Mouse (Mus musculus) frontal cortex, postnatal 10 days (tissue): Measurements from ENCODE around the gene Nipal1.

ENCODE experiments used
- DNase-seq, 2 experiments: peaks; one replicate each; pipeline ENCODE4 v3.0.0; 2022; ENCODE audit warnings: low spot score in 2 of 2, mixed read lengths in 1 of 2

The Nipal1 gene

GRCm38 (mm10) chr5:72664854-72665253 is 17.3 kb downstream of the Nipal1 start:
- no peak for DNase-seq

- DNase-seq: peak in 1 of 2 experiments; percentile 40
Observed at GRCm38 (mm10) chr5:72665281-72665680, 17.7 kb downstream of the Nipal1 start.

GRCm38 (mm10) chr5:72666428-72666827 is 18.8 kb downstream of the Nipal1 start:
- no peak for DNase-seq

- DNase-seq: no peak
Observed at GRCm38 (mm10) chr5:72668351-72668750, 20.8 kb downstream of the Nipal1 start.

- DNase-seq: no peak
Observed at GRCm38 (mm10) chr5:72671017-72671699, 23.6 kb downstream of the Nipal1 start.

- no peak for DNase-seq
Observed at GRCm38 (mm10) chr5:72674994-72675542, 27.5 kb downstream of the Nipal1 start.

GRCm38 (mm10) chr5:72681451-72681850 is 33.9 kb downstream of the Nipal1 start:
- DNase-seq: no peak

- no peak for DNase-seq
Observed at GRCm38 (mm10) chr5:72689556-72689955, 42.0 kb downstream of the Nipal1 start.

- no peak for DNase-seq
Observed at GRCm38 (mm10) chr5:72690516-72690915, 42.9 kb downstream of the Nipal1 start.

GRCm38 (mm10) chr5:72694684-72695083 is 47.1 kb downstream of the Nipal1 start:
- no peak for DNase-seq

- DNase-seq: peak in 1 of 2 experiments; percentile 18
Observed at GRCm38 (mm10) chr5:72696491-72696890, 48.9 kb downstream of the Nipal1 start.

GRCm38 (mm10) chr5:72698343-72698742 is 50.7 kb downstream of the Nipal1 start:
- DNase-seq: peak in 1 of 2 experiments; percentile 13

GRCm38 (mm10) chr5:72698818-72699499 is 51.4 kb downstream of the Nipal1 start:
- DNase-seq: no peak

GRCm38 (mm10) chr5:72699500-72699818 is 51.9 kb downstream of the Nipal1 start:
- DNase-seq: no peak

GRCm38 (mm10) chr5:72702202-72702601 is 54.6 kb downstream of the Nipal1 start:
- DNase-seq: no peak

- DNase-seq: no peak
Observed at GRCm38 (mm10) chr5:72706095-72706494, 58.5 kb downstream of the Nipal1 start.

GRCm38 (mm10) chr5:72706722-72707121 is 59.1 kb downstream of the Nipal1 start:
- DNase-seq: no peak

- DNase-seq: no peak
Observed at GRCm38 (mm10) chr5:72709451-72709850, 61.9 kb downstream of the Nipal1 start.

GRCm38 (mm10) chr5:72709976-72710375 is 62.4 kb downstream of the Nipal1 start:
- DNase-seq: no peak

- DNase-seq: peak in 1 of 2 experiments; percentile 65
Observed at GRCm38 (mm10) chr5:72710572-72711278, 63.1 kb downstream of the Nipal1 start.

- no peak for DNase-seq
Observed at GRCm38 (mm10) chr5:72720587-72720986, 73.0 kb downstream of the Nipal1 start.
